Mouse (Mus musculus) left cerebral cortex, adult 2 months (tissue): ENCODE results near the gene H2-T24. TPM values are rescaled to one million over a fixed set of nuclear protein-coding genes. Genes with fewer than 3 reads are reported as not detected.
A peak's percentile ranks its signal among the peaks of the same experiment; 100 is the strongest.
"Not testable (repeated sequence)": the region's sequence is repeated elsewhere in the genome, so short reads cannot be mapped to it uniquely, and the experiment has no call there.

Experiments used
- DNase-seq, 2 experiments: peaks; one replicate each; pipeline ENCODE4 v3.0.0; 2021 to 2022; ENCODE audit warnings: low spot score in 2 of 2, mixed read lengths in 1 of 2; ENCODE audit errors: extremely low spot score in 1 of 2
- H3K27ac ChIP-seq: fragments of 200-600 bp; 2 replicates; pipeline ENCODE4 v1.8.1; 2022
- H3K4me3 ChIP-seq: fragments of 200-600 bp; 2 replicates; pipeline ENCODE4 v1.8.1; 2022
- CTCF ChIP-seq: fragments of 200-600 bp; IDR thresholded peaks from 2 replicates; pipeline ENCODE4 v1.8.1; 2022; ENCODE audit warnings: antibody characterized with exemption, mild to moderate bottlenecking, moderate library complexity
- intact Hi-C: fragments of 180-260 bp; cut with DNase I; formaldehyde crosslinking; loops from one replicate; pipeline ENCODE4 v1.15.1; 2025
- total RNA-seq, 2 experiments: library from RNA; stranded (reverse); gene quantifications; 2 replicates each; pipeline ENCODE4 v1.2.3; 2021

H2-T24 gene
- total RNA-seq, 2 experiments from 2014 or later = 1.1 to 2.5 TPM

- intact Hi-C loops = no loop called here
- TF ChIP-seq CTCF = no peak
- Histone ChIP-seq H3K4me3 (no peak overlapping the region), H3K27ac (peak overlapping the region; percentile 60; the same call in 1 of the 2 replicates)
- no peak for DNase-seq
These were observed 949 bp upstream of the H2-T24 start for GRCm38 (mm10) chr17:36021309-36021708.

GRCm38 (mm10) chr17:36019519-36019918 is 841 bp downstream of the H2-T24 start:
- no peak for DNase-seq
- intact Hi-C loops = no loop called here
- no peak overlapping the region for H3K4me3 ChIP-seq
- no peak for TF ChIP-seq CTCF
- peak overlapping the region; percentile 83 for H3K27ac ChIP-seq

GRCm38 (mm10) chr17:36018979-36019378 is 1.4 kb downstream of the H2-T24 start:
- peak overlapping the region; percentile 28; the same call in 1 of the 2 replicates for H3K27ac ChIP-seq
- DNase-seq = no peak
- no peak for TF ChIP-seq CTCF
- intact Hi-C loops = no loop called here
- H3K4me3 ChIP-seq = no peak overlapping the region

- intact Hi-C loops = no loop called here
- H3K4me3 ChIP-seq = no peak overlapping the region
- no peak for TF ChIP-seq CTCF
- H3K27ac ChIP-seq = no peak overlapping the region
- no peak for DNase-seq
These were observed 3.3 kb downstream of the H2-T24 start for GRCm38 (mm10) chr17:36017046-36017445.

- TF ChIP-seq CTCF = no peak
- H3K27ac ChIP-seq = no peak overlapping the region
- intact Hi-C loops = no loop called here
- no peak overlapping the region for H3K4me3 ChIP-seq
- no peak for DNase-seq
These were observed 5.4 kb downstream of the H2-T24 start for GRCm38 (mm10) chr17:36014977-36015376.

GRCm38 (mm10) chr17:36004409-36004808 is 16.0 kb downstream of the H2-T24 start:
- intact Hi-C loops, DNase-seq, H3K4me3 ChIP-seq: not testable (repeated sequence)
- H3K27ac ChIP-seq = peak overlapping the region; percentile 7

- DNase-seq = no peak
- Histone ChIP-seq H3K27ac (peak overlapping the region; percentile 76), H3K4me3 (no peak overlapping the region)
- intact Hi-C loops = no loop called here
- TF ChIP-seq CTCF = no peak
These were observed 17.0 kb downstream of the H2-T24 start for GRCm38 (mm10) chr17:36003331-36003730.

GRCm38 (mm10) chr17:36001966-36002365 is 18.4 kb downstream of the H2-T24 start:
- TF ChIP-seq CTCF = no peak
- H3K4me3 ChIP-seq = no peak overlapping the region
- DNase-seq = peak in 1 of 2 experiments; percentile 38
- peak overlapping the region; percentile 76 for H3K27ac ChIP-seq
- intact Hi-C loops = no loop called here

GRCm38 (mm10) chr17:36001121-36001897 is 19.1 kb downstream of the H2-T24 start:
- intact Hi-C loops = no loop called here
- TF ChIP-seq CTCF = no peak
- H3K27ac ChIP-seq = peak overlapping the region; percentile 66
- no peak overlapping the region for H3K4me3 ChIP-seq
- no peak for DNase-seq

GRCm38 (mm10) chr17:36000349-36000748 is 20.0 kb downstream of the H2-T24 start:
- Histone ChIP-seq H3K27ac (peak overlapping the region; percentile 66), H3K4me3 (no peak overlapping the region)
- TF ChIP-seq CTCF = no peak
- intact Hi-C loops = no loop called here
- DNase-seq = no peak

GRCm38 (mm10) chr17:35999356-35999755 is 21.0 kb downstream of the H2-T24 start:
- TF ChIP-seq CTCF = no peak
- Histone ChIP-seq H3K27ac (no peak overlapping the region), H3K4me3 (no peak overlapping the region)
- intact Hi-C loops = loop anchor here (5.0 kb wide), 1 partner anchor 193 kb away; the partner anchor contains the start of gene H2-T3
- DNase-seq = no peak

- intact Hi-C loops = loop anchor here (5.0 kb wide), 1 partner anchor 194 kb away; the partner anchor contains the start of gene H2-T3
- H3K27ac ChIP-seq = no peak overlapping the region
- no peak overlapping the region for H3K4me3 ChIP-seq
- DNase-seq = no peak
- TF ChIP-seq CTCF = no peak
These were observed 21.6 kb downstream of the H2-T24 start for GRCm38 (mm10) chr17:35998545-35999305.
